Mouse (Mus musculus) erythroblast, embryonic 14.5 days (primary cell): Measurements from ENCODE around the gene 1700067K01Rik. TPM values are rescaled to one million over a fixed set of nuclear protein-coding genes. Genes with fewer than 3 reads are reported as not detected.
A peak's percentile ranks its signal among the peaks of the same experiment; 100 is the strongest.

Experiments
- H3K27me3 ChIP-seq: 2 replicates; pipeline ENCODE4 v1.6.1; 2012; ENCODE audit warnings: inconsistent platforms; ENCODE audit not compliant: control insufficient read depth
- H3K36me3 ChIP-seq: 2 replicates; pipeline ENCODE4 v1.6.1; 2012; ENCODE audit warnings: mild to moderate bottlenecking, inconsistent platforms; ENCODE audit not compliant: control insufficient read depth
- H3K4me1 ChIP-seq: 2 replicates; pipeline ENCODE4 v1.6.1; 2012; ENCODE audit warnings: inconsistent platforms; ENCODE audit not compliant: control insufficient read depth
- H3K4me3 ChIP-seq: replicated peaks from 2 replicates; pipeline ENCODE3; 2012; ENCODE audit warnings: moderate library complexity, mild to moderate bottlenecking, inconsistent platforms
- H3K9me3 ChIP-seq: 2 replicates; pipeline ENCODE4 v1.6.1; 2012; ENCODE audit warnings: low read length, inconsistent platforms, mixed read lengths; ENCODE audit not compliant: control insufficient read depth
- GATA1 ChIP-seq: IDR thresholded peaks from 2 replicates; pipeline ENCODE4 v1.6.1; 2012; ENCODE audit warnings: low read length, inconsistent platforms, mixed read lengths
- TAL1 ChIP-seq: IDR thresholded peaks from 3 replicates; pipeline ENCODE4 v1.6.1; 2012; ENCODE audit warnings: low read length, inconsistent platforms, mixed read lengths
- polyA plus RNA-seq: library from polyadenylated mRNA; stranded (reverse); fragments of >175 nt; gene quantifications from 2 replicates; pipeline ENCODE4 v1.2.3, GENCODE M21; 2012

Gene 1700067K01Rik
- 0.34 and 0.71 TPM in 2 replicates for polyA plus RNA-seq

DNA sequence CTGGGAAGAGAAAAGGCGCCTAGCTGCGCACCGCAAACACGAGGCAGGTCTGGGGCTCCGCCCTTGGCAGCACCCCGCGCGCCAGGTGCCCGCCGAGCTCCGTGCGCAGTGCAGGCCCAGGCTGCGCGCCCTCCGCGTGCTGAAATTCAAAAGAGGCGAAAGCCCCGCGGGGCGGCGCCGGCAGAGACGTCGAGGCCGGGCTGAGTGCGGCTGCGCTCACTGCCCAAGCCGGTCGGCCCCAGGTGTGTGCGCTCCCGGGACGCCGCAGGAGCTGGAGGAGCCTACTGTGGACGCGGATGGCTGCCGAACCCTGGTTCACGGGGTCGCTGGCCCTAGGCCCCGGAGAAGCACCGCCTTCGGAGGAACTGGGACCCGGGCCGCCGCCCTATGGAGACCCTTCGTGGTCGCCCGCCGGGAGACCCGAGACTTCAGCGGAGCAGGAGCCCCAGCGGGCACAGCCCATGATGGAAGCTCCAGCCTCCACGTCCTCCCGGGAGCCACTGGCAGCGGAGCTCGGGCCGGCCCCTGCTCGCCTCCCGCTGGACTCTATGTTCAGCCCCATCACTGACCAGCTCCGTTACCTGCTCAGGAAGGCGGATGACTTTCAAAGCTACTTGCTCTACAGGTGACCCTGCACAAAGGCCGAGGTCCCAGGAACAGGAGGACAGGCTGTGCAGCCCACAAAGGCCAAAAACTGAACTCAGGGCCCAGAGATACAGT lies at the start of gene 1700067K01Rik:
TSS of gene 1700067K01Rik (plus strand) at position 222 of the 720 bp plus-strand sequence.
- H3K4me3 ChIP-seq, result no peak within 1 kb of the TSS
- H3K4me1 ChIP-seq, result peaks cover 61% of the 10 kb centered on the region
- TF ChIP-seq TAL1 (no peak), GATA1 (no peak)
- peaks cover 61% of the 10 kb centered on the region for H3K36me3 ChIP-seq
- H3K27me3 ChIP-seq, result no peaks in the 10 kb centered on the region
- H3K9me3 ChIP-seq, result peaks cover 4% of the 10 kb centered on the region; the same call in 1 of the 2 replicates

DNA sequence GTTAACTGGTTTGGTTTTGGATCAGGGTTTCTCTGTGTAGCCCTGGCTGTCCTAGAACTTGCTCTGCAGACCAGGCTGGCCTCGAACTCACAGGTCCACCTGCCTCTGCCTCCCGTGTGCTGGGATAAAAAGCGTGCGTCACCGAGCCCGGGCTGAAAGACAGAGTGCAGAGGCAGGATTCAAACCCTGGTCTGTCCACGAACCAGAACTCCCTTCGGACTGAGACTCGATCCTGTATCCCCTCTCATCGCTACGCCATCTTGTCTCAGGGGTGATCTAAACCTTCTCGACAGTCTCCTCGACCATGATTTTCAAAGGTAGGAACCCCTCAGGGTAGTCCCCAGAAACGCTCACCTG lies 46.6 kb upstream of the 1700067K01Rik start:
- Histone ChIP-seq H3K4me3 (peak overlapping the region; percentile 100), H3K27me3 (peaks cover 6% of the 10 kb centered on the region), H3K36me3 (peaks cover 22% of the 10 kb centered on the region), H3K9me3 (no peaks in the 10 kb centered on the region), H3K4me1 (peaks cover 33% of the 10 kb centered on the region)
- TF ChIP-seq TAL1 (no peak), GATA1 (no peak)

DNA sequence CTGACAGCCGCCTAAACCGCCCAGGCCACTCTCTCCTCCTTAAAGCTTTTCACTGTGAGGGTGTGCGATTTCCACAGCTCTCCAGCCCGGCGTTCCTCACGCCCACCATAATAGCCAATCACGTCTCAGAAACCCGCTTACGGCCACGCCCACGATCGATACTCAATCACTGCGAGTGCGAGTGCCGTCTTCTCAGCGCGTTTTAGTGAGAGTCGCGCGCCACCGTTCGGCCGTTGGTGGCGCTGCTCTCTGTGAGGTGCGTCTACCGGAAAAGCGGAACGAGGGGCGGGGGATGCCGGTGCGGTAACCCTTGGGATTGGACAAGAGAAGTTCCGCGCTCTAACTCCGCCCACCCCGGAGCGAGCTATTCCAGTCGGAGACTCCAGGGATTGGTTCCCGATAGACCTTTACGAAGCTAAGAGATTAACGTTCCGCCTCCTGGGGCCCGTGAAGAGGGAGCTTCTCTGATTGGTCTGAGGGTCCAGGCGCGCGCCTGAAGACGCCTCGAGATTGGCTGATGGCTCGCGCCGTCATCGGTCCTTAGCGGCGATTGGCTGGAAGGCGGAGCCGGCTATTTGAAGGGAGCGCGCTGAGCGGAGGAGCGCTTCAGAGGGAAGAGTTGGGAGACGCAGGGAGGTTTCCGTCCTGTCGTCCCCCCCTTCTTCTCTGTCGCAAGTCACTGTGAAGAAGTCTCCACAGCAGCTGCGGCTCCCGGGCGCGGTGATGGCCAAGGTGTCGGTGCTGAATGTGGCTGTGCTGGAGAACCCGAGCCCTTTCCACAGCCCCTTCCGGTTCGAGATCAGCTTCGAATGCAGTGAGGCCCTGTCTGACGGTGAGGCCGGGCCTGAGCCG lies 46.0 kb upstream of the 1700067K01Rik start, which contains the start of the genes Gm10644 and Asf1b:
TSS of gene Gm10644 (minus strand) at position 100 of the 852 bp plus-strand sequence.
TSS of gene Asf1b (plus strand) at position 402 of the 852 bp plus-strand sequence.
- Histone ChIP-seq H3K4me1 (peaks cover 33% of the 10 kb centered on the region), H3K4me3 (peak within 1 kb of the TSS; percentile 100), H3K36me3 (peaks cover 28% of the 10 kb centered on the region), H3K27me3 (peaks cover 6% of the 10 kb centered on the region), H3K9me3 (no peaks in the 10 kb centered on the region)
- TF ChIP-seq GATA1 (no peak), TAL1 (no peak)

DNA sequence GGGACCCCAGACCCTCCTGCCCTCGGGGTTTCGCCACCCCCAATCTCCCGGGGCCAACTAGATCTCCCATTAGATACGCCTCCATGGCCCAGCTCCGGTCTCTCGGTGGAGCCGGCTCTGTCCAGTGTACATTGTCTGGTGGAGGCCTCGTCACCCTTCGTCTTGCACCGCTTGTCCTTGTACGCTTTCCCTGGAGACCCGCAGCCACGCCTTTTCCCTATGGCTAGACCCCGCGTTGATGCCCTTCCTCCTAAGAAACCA lies 45.4 kb upstream of the 1700067K01Rik start:
- TF ChIP-seq TAL1, result no peak
- peak; percentile 54 for TF ChIP-seq GATA1
- H3K4me1 ChIP-seq, result peaks cover 33% of the 10 kb centered on the region
- H3K27me3 ChIP-seq, result peaks cover 6% of the 10 kb centered on the region
- peak overlapping the region; percentile 100 for H3K4me3 ChIP-seq
- no peaks in the 10 kb centered on the region for H3K9me3 ChIP-seq
- peaks cover 33% of the 10 kb centered on the region for H3K36me3 ChIP-seq

DNA sequence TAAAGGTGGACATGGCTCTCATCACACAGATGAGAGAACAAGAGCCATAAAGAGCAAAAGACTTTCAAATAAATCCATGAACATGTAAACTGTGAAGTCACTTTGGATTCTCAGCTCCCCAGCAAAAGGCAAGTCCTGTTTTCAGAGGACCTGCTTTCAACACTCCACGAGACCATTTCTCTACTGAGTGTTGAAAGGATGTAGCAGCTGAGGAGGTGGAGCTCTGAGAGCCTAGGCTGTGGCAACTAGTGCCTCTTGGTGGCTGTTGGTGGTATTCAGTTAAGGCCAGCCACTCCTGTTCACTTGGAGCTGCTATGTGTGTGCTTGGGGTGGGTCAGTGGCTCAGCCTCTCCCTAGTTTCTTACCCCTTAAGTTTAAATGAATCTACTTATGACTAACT lies 44.5 kb upstream of the 1700067K01Rik start:
- no peak for TF ChIP-seq TAL1
- TF ChIP-seq GATA1, result no peak
- H3K36me3 ChIP-seq, result peaks cover 42% of the 10 kb centered on the region
- H3K4me3 ChIP-seq, result peak overlapping the region; percentile 100
- H3K27me3 ChIP-seq, result peaks cover 3% of the 10 kb centered on the region
- H3K4me1 ChIP-seq, result peaks cover 37% of the 10 kb centered on the region
- H3K9me3 ChIP-seq, result no peaks in the 10 kb centered on the region

DNA sequence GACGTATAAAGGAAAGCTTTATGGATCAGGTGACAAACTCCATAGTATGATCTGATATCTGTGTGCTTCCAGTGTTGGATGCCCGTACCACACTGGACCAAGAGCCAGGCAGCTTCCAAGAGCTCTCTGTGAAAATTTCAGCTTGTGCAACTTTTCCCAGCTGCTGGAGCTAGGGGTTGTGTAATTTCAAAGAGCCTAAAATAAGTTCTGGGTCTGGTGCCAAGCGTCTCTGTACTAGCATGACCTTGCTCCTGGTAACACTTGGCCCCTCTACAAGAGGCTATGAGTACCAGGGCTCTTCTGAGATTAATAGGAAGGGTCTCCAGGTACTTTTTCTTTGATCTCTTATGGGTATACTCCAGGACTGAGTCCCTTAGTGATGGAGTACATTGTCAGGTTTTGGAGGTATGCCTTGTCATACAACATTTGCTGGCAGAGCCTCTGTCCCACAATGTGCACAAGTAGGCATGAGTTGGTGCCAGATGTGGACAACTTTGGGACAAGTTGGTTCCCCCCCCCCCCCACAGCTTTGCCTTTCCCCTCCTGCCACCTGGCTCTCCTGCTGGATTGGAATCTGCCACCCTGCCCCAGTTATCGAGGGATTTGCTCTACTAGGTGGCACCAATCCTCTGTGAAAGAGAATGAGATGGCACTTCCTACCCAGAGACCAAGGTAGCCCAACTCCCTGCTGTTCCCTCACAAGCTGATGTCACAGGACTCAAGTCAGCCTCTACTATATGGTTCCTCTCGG lies 37.1 kb upstream of the 1700067K01Rik start:
- no peak for TF ChIP-seq TAL1
- Histone ChIP-seq H3K27me3 (no peaks in the 10 kb centered on the region), H3K9me3 (no peaks in the 10 kb centered on the region), H3K36me3 (peaks cover 98% of the 10 kb centered on the region), H3K4me3 (no peak overlapping the region), H3K4me1 (peaks cover 9% of the 10 kb centered on the region)

DNA sequence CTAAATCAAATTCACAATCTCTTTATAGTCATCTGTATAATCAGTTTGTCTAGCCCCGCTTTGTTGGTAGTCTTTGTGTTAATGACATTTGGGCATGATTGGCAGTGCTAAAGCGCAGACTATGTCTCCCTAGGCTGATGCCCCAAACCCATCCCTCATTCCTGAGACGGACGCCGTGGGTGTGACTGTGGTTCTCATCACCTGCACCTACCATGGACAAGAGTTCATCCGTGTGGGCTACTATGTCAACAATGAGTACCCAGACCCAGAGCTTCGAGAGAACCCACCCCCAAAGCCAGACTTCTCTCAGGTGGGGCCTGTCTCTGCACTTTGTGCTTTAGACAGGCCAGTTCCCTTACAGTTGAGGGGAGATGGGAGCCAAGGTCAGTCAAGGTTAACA lies 33.6 kb upstream of the 1700067K01Rik start:
- H3K36me3 ChIP-seq, result peaks cover 90% of the 10 kb centered on the region
- no peaks in the 10 kb centered on the region for H3K9me3 ChIP-seq
- TF ChIP-seq GATA1, result no peak
- TF ChIP-seq TAL1, result no peak
- H3K4me1 ChIP-seq, result peaks cover 20% of the 10 kb centered on the region
- no peaks in the 10 kb centered on the region for H3K27me3 ChIP-seq
- no peak overlapping the region for H3K4me3 ChIP-seq

DNA sequence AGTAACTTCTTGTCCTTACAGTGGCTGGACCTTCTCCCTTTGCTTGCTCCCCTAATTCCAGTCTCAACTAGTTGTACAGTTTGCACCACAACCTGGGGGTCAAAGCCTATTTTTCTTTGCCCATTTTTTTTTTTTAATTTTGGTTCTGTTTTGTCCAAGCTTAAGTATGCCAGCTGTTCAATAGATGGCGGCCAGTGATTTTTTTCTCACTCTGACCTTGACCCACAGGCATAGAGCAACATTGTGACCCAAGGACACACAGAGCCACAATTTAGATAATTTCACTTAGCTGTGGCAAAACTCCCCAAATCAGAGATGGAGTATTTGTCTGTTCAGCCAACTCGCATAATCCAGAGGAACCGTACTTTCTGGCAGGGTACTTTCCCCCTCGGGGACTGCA lies 30.2 kb upstream of the 1700067K01Rik start:
- Histone ChIP-seq H3K4me1 (peaks cover 39% of the 10 kb centered on the region), H3K36me3 (peaks cover 64% of the 10 kb centered on the region), H3K4me3 (no peak overlapping the region), H3K27me3 (no peaks in the 10 kb centered on the region), H3K9me3 (no peaks in the 10 kb centered on the region)
- TF ChIP-seq GATA1 (no peak), TAL1 (no peak)

DNA sequence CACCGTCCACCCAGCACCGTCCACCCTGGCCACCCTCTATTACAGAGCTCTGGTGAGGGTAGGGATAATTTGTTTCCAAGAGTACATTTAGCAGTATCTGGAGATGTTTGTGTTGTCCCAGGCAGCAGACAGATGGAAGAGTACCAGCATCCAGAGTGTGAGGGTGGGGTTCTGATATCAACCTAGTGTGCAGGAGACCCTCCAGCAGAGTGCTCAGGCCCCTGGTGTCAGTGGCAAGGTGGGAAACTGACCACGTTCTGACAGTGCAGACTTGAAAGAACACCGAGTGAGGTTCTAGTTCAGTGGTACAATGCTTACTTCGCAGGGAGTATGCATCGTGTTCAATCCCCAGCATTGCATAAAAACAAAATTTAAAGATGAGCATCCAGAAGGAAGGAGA lies 29.6 kb upstream of the 1700067K01Rik start:
- Histone ChIP-seq H3K4me1 (peaks cover 44% of the 10 kb centered on the region), H3K9me3 (no peaks in the 10 kb centered on the region), H3K4me3 (peak overlapping the region; percentile 98), H3K27me3 (no peaks in the 10 kb centered on the region), H3K36me3 (peaks cover 61% of the 10 kb centered on the region)
- no peak for TF ChIP-seq GATA1
- no peak for TF ChIP-seq TAL1
